Mouse (Mus musculus) limb, embryonic 12.5 days (tissue): ENCODE measurements at regions not wholly inside any gene's neighbourhood (a gene's known extent, or its start where the extent isn't known, plus 50 kb on each side); places are given as distances from the start of the nearest gene placed in this dataset.
"Not testable (repeated sequence)": the region's sequence is repeated elsewhere in the genome, so short reads cannot be mapped to it uniquely, and the experiment has no call there.

Experiments used
- ATAC-seq: fragments of 200-750 bp; cut with Nextera tagmentation; 2 replicates; pipeline ENCODE4 v1.8.0; 2017; ENCODE audit warnings: low read depth, moderate TSS enrichment; ENCODE audit not compliant: insufficient number of reproducible peaks, insufficient read depth, low FRiP score, low TSS enrichment
- H3K27ac ChIP-seq: fragments of 300-500 bp; sonication (generic); 2 replicates; pipeline ENCODE4 v1.5.1; 2016; ENCODE audit warnings: mild to moderate bottlenecking, moderate library complexity
- H3K27me3 ChIP-seq: fragments of 300-500 bp; sonication (generic); 2 replicates; pipeline ENCODE4 v1.6.1; 2016; ENCODE audit warnings: mild to moderate bottlenecking, moderate library complexity
- H3K36me3 ChIP-seq: fragments of 300-500 bp; sonication (generic); 2 replicates; pipeline ENCODE4 v1.6.1; 2016; ENCODE audit warnings: mild to moderate bottlenecking, moderate library complexity
- H3K4me1 ChIP-seq: fragments of 300-500 bp; sonication (generic); replicated peaks from 2 replicates; pipeline ENCODE4 v1.6.1; 2016
- H3K4me2 ChIP-seq: fragments of 300-500 bp; sonication (generic); 2 replicates; pipeline ENCODE4 v1.6.1; 2016; ENCODE audit warnings: mild to moderate bottlenecking, moderate library complexity
- H3K4me3 ChIP-seq: fragments of 300-500 bp; sonication (generic); replicated peaks from 2 replicates; pipeline ENCODE4 v1.5.1; 2016; ENCODE audit warnings: mild to moderate bottlenecking
- H3K9ac ChIP-seq: fragments of 300-500 bp; sonication (generic); replicated peaks from 2 replicates; pipeline ENCODE4 v1.6.1; 2016; ENCODE audit warnings: mild to moderate bottlenecking, moderate library complexity
- H3K9me3 ChIP-seq: fragments of 300-500 bp; sonication (generic); 2 replicates; pipeline ENCODE4 v1.6.1; 2016; ENCODE audit warnings: mild to moderate bottlenecking, moderate library complexity
- WGBS: fragments of 180-500 bp; shearing (Covaris S2); methylation state at CpG from one replicate; pipeline ENCODE4 v1.1.7; 2016; 5-methylcytosine and 5-hydroxymethylcytosine counted together

GRCm38 (mm10) chr10:7390239-7391091, 83.0 kb downstream of the Ulbp1 start:
- peaks cover 46% of the 10 kb centered on the region for H3K27me3 ChIP-seq
- H3K9ac ChIP-seq, result peak overlapping the region; percentile 60
- H3K27ac ChIP-seq, result no peak overlapping the region
- no peaks in the 10 kb centered on the region for H3K9me3 ChIP-seq
- WGBS, result 7% methylated on average over 47 of the region's 49 CpGs
- H3K36me3 ChIP-seq, result no peaks in the 10 kb centered on the region
- H3K4me3 ChIP-seq, result peak overlapping the region; percentile 55
- H3K4me1 ChIP-seq, result peaks cover 7% of the 10 kb centered on the region; the same call in 1 of the 2 replicates
- ATAC-seq, result 0 out of 2 replicates have a peak, but pooled peaks have one; percentile 9
- H3K4me2 ChIP-seq, result peak overlapping the region; percentile 97

- H3K27ac ChIP-seq, H3K27me3 ChIP-seq, H3K4me2 ChIP-seq, H3K36me3 ChIP-seq, H3K9ac ChIP-seq, H3K4me1 ChIP-seq, H3K9me3 ChIP-seq, ATAC-seq, H3K4me3 ChIP-seq: not testable (repeated sequence)
- 67% methylated on average over 3 of the region's 3 CpGs for WGBS
Measured at GRCm38 (mm10) chr10:7358791-7359190, 114.6 kb downstream of the Ulbp1 start.

GRCm38 (mm10) chr10:7344290-7344689, 129.1 kb downstream of the Ulbp1 start:
- H3K9me3 ChIP-seq, H3K4me2 ChIP-seq, H3K36me3 ChIP-seq, H3K27ac ChIP-seq, H3K9ac ChIP-seq, H3K4me1 ChIP-seq, H3K4me3 ChIP-seq, ATAC-seq, H3K27me3 ChIP-seq: not testable (repeated sequence)
- WGBS, result 91% methylated on average over 13 of the region's 13 CpGs

DNA sequence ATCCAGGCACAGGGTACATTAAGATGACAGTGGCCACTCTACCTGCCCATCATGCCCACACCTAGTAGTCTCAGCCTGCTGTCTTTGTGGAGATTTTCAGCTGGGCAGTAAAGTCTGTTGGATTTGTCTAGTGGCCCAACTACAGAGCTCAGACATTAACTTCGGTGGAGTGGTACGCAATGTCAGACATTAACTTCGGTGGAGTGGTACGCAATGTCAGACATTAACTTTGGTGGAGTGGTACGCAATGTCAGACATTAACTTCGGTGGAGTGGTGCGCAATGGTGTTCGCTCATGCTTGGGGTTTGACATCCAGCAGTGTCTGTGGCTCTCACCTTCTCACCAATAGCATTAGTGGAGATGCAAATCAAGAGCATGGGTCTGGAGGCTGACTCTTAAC, 129.7 kb downstream of the Ulbp1 start:
- WGBS, result 91% methylated on average over 8 of the region's 8 CpGs
- ATAC-seq, H3K27ac ChIP-seq, H3K4me2 ChIP-seq, H3K4me1 ChIP-seq, H3K4me3 ChIP-seq, H3K36me3 ChIP-seq, H3K9ac ChIP-seq, H3K9me3 ChIP-seq, H3K27me3 ChIP-seq: not testable (repeated sequence)

GRCm38 (mm10) chr10:7333077-7333747, 121.2 kb upstream of the Cnksr3 start:
- H3K4me3 ChIP-seq, result no peak overlapping the region
- ATAC-seq, result peak; percentile 87
- no peak overlapping the region for H3K9ac ChIP-seq
- H3K9me3 ChIP-seq, result no peaks in the 10 kb centered on the region
- 43% methylated on average over 11 of the region's 11 CpGs for WGBS
- H3K27me3 ChIP-seq, result no peaks in the 10 kb centered on the region
- H3K4me1 ChIP-seq, result no peaks in the 10 kb centered on the region
- H3K4me2 ChIP-seq, result no peak overlapping the region
- H3K36me3 ChIP-seq, result no peaks in the 10 kb centered on the region
- no peak overlapping the region for H3K27ac ChIP-seq

GRCm38 (mm10) chr10:7328262-7328661, 116.2 kb upstream of the Cnksr3 start:
- 37% methylated on average over 3 of the region's 3 CpGs for WGBS
- no peak overlapping the region for H3K9ac ChIP-seq

DNA sequence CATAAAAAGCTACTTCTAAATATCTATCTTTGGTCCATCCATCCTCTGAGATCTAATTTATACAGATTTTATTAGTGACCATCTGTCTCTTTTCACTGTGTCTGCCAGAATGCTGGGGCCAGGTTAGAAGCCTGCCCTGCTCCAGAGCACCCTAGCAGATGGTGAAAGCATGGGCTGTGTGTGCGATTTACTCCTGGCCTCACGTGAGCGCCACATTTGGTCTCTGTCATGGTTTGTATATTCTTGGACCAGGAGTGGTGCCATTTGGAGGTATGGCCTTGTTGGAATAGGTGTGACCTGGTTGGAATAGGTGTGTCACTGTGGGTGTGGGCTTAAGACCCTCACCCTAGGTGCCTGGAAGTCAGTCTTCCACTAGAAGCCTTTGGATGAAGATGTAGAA, 115.0 kb upstream of the Cnksr3 start:
- H3K4me3 ChIP-seq, ATAC-seq, H3K4me2 ChIP-seq, H3K27me3 ChIP-seq, H3K9ac ChIP-seq, H3K27ac ChIP-seq, H3K4me1 ChIP-seq, H3K36me3 ChIP-seq, H3K9me3 ChIP-seq: not testable (repeated sequence)
- WGBS, result 93% methylated on average over 3 of the region's 3 CpGs

More at GRCm38 (mm10) chr10:7328262-7328661, 116.2 kb upstream of the Cnksr3 start:
- no peak for ATAC-seq
- Histone ChIP-seq H3K27ac (no peak overlapping the region), H3K4me3 (no peak overlapping the region), H3K9me3 (no peaks in the 10 kb centered on the region), H3K36me3 (no peaks in the 10 kb centered on the region), H3K27me3 (no peaks in the 10 kb centered on the region), H3K4me2 (no peak overlapping the region), H3K4me1 (no peaks in the 10 kb centered on the region)

DNA sequence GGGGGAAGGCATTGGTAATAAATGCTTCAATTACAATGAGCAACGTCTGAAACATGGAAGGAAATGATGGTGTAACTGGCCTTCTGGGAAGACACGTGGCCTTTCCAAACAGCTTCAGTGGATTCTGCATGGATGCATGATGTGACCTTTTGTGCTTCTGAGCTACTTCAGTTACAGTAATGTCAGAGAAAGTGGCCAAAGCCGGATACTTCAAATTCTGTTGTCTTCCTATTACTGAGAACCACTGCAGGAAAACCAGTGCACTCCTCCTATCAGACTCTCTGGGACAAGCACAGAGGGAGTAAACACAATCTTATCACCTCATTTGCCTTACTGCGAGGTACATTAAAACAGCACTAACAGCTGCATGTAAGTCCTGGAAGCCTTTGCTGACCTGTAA, 113.0 kb upstream of the Cnksr3 start:
- no peak for ATAC-seq
- Histone ChIP-seq H3K4me3 (no peak overlapping the region), H3K4me2 (no peak overlapping the region), H3K36me3 (no peaks in the 10 kb centered on the region), H3K9me3 (no peaks in the 10 kb centered on the region), H3K27me3 (no peaks in the 10 kb centered on the region), H3K9ac (no peak overlapping the region), H3K4me1 (no peaks in the 10 kb centered on the region), H3K27ac (no peak overlapping the region)
- WGBS, result 59% methylated on average over 4 of the region's 4 CpGs

GRCm38 (mm10) chr10:7323258-7323657, 111.2 kb upstream of the Cnksr3 start:
- 28% methylated on average over 3 of the region's 3 CpGs for WGBS
- no peak overlapping the region for H3K27ac ChIP-seq

DNA sequence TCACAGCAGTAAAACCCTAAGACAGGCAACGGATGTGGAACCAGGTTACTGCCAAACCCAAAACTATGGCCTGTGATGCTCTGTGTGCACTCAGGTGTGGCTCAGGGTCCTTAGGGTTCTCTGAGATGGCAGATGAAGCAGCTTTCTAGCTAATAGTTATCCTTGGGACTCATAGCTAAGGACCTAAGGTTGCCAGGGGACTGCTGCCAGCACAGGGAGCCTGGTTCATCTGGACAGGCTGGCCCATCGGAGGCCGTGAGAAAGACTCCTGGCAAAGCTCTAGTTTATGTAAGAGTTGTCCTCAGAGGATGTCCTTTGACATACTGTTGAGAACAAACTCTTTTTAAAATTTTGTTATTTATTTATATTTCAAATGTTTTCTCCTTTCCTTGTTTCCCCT, 97.9 kb upstream of the Cnksr3 start:
- 94% methylated on average over 3 of the region's 3 CpGs for WGBS
- Histone ChIP-seq H3K4me1 (no peaks in the 10 kb centered on the region), H3K36me3 (no peaks in the 10 kb centered on the region), H3K9me3 (no peaks in the 10 kb centered on the region), H3K4me2 (no peak overlapping the region), H3K27ac (no peak overlapping the region), H3K27me3 (no peaks in the 10 kb centered on the region), H3K9ac (no peak overlapping the region), H3K4me3 (no peak overlapping the region)
- no peak for ATAC-seq

More at GRCm38 (mm10) chr10:7323258-7323657, 111.2 kb upstream of the Cnksr3 start:
- no peak for ATAC-seq
- no peaks in the 10 kb centered on the region for H3K27me3 ChIP-seq
- H3K36me3 ChIP-seq, result no peaks in the 10 kb centered on the region
- H3K9me3 ChIP-seq, result no peaks in the 10 kb centered on the region
- no peak overlapping the region for H3K4me3 ChIP-seq
- H3K9ac ChIP-seq, result no peak overlapping the region
- no peak overlapping the region for H3K4me2 ChIP-seq
- no peaks in the 10 kb centered on the region for H3K4me1 ChIP-seq

- WGBS, result 58% methylated on average over 3 of the region's 3 CpGs
- not testable (repeated sequence) for H3K4me1 ChIP-seq, ATAC-seq
Measured at GRCm38 (mm10) chr10:7305881-7306280, 93.8 kb upstream of the Cnksr3 start.

More at GRCm38 (mm10) chr10:7305881-7306280, 93.8 kb upstream of the Cnksr3 start:
- H3K27ac ChIP-seq, H3K27me3 ChIP-seq, H3K9me3 ChIP-seq, H3K36me3 ChIP-seq, H3K4me2 ChIP-seq, H3K9ac ChIP-seq, H3K4me3 ChIP-seq: not testable (repeated sequence)
